In genomic region chr14:121231232-121231631, GRCm38 (mm10) we compare ENCODE assay signal across 16 mouse cellular contexts.
"Had no signal": no experiment of that assay in that cellular context is flagged by ENCODE, and none has a peak within 500 bp of the region (broad histone marks: within the 10 kb centered on the region; RNA-seq: fewer than 3 reads in every experiment).

No protein-coding gene starts in this region.

- H3K9ac ChIP-seq: neural tube, embryonic 12.5 days; neural tube, embryonic 13.5 days; stomach, embryonic 15.5 days had no signal

- H3K27ac ChIP-seq: neural tube, embryonic 12.5 days; neural tube, embryonic 13.5 days; stomach, embryonic 15.5 days; stomach, postnatal 0 days had no signal

- H3K4me1 ChIP-seq: neural tube, embryonic 12.5 days; neural tube, embryonic 13.5 days; stomach, embryonic 15.5 days had no signal

- H3K27me3 ChIP-seq: neural tube, embryonic 12.5 days; neural tube, embryonic 13.5 days; stomach, embryonic 15.5 days had no signal

- H3K9me3 ChIP-seq: neural tube, embryonic 12.5 days; neural tube, embryonic 13.5 days; stomach, embryonic 15.5 days had no signal

- H3K4me3 ChIP-seq: neural tube, embryonic 12.5 days; neural tube, embryonic 13.5 days; stomach, embryonic 15.5 days had no signal

- DNase-seq: retina, postnatal 1 day; right cerebral cortex, adult 18-20 months; right cerebral cortex, postnatal 14 days; right cerebral cortex, postnatal 25 days; right cerebral cortex, postnatal 4 days; spleen, adult 18-20 months; thymus, adult 18-20 months; thymus, adult 2 months; thymus, postnatal 14 days; thymus, postnatal 25 days; thymus, postnatal 36 days; thymus, postnatal 4 days had no signal

- H3K4me2 ChIP-seq: neural tube, embryonic 12.5 days; neural tube, embryonic 13.5 days; stomach, embryonic 15.5 days had no signal
